Mouse (Mus musculus) thymus, adult 2 months (tissue): ENCODE data around the gene Fam24b.

Experiments
- CTCF ChIP-seq: fragments of 200-500 bp; IDR thresholded peaks from 2 replicates; pipeline ENCODE4 v1.5.1; 2012; ENCODE audit warnings: mild to moderate bottlenecking, control low read depth, low read length, moderate library complexity, borderline replicate concordance; ENCODE audit not compliant: control insufficient read depth, poor library complexity, insufficient read depth; ENCODE audit errors: extremely low read depth
- POLR2A ChIP-seq: fragments of 200-500 bp; IDR thresholded peaks from 2 replicates; pipeline ENCODE4 v1.6.1; 2012; ENCODE audit warnings: mild to moderate bottlenecking, low read length, control low read depth, moderate library complexity; ENCODE audit not compliant: control insufficient read depth, poor library complexity, insufficient read depth; ENCODE audit errors: extremely low read depth

DNA sequence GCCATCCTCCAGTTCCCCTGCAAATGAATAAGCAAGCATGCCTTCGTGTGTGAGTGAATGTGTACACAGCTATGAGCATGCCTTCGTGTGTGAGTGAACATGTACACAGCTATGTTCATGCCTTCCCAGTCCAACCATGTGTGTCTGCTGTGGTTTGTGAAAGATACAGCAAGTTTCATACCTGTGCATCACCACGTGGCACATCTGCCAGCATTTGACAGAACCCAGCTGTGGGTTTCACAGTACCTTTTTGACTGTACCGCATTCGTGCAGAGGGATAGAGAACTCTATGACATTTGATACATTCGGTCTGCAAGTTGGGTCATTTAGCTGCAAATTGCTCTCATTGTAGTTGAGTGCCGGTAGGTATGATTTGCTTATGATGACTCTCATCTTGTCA lies 14.8 kb downstream of the Fam24b start:
- TF ChIP-seq CTCF, result no peak
- no peak for TF ChIP-seq POLR2A
